Mouse (Mus musculus): ENCODE results near the gene Dnm1. TPM values are rescaled to one million over a fixed set of nuclear protein-coding genes. Genes with fewer than 3 reads are reported as not detected.
"Not testable (repeated sequence)": the region's sequence is repeated elsewhere in the genome, so short reads cannot be mapped to it uniquely, and the experiment has no call there.

Gene Dnm1
- total RNA-seq, 2 experiments from 2014 or later: 14.8 to 20.3 TPM

DNA sequence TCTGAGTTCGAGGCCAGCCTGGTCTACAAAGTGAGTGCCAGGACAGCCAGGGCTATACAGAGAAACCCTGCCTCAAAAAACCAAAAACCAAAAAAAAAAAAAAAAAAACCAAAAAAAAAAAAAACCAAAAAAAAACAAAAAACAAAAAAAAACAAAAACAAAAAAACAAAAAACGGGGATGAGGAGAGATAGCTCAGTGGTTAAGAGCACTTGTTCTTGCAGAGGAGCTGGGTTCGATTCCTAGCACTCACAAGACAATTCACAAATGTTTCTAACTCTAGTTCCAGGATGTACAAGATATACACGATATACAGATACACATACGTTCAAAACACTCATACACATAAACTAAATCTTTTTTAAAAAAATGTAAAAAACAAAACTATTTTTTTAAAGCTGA, 9.1 kb upstream of the Dnm1 start:
- DNase-seq: not testable (repeated sequence)

DNA sequence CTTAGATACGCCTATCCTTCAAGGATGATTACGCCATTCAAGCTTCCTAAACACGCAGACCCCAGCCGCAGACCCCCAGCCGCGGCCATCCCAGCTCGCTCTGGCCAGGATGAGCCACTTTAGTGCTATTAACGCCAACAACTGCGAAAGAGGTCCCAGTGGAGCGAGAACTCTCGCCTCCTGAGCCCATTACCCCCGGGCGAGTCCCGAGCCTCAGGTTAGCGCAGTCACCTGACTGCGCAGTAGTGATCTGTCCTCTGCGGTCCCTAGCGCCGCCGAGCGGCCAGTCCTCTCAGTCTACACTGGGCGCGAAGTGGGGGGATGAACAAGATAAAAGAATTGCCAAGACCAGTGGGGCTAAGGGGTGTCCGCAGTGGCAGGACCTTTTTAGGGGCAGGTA, 8.3 kb upstream of the Dnm1 start:
- peak; percentile 79 to 87 for DNase-seq

DNA sequence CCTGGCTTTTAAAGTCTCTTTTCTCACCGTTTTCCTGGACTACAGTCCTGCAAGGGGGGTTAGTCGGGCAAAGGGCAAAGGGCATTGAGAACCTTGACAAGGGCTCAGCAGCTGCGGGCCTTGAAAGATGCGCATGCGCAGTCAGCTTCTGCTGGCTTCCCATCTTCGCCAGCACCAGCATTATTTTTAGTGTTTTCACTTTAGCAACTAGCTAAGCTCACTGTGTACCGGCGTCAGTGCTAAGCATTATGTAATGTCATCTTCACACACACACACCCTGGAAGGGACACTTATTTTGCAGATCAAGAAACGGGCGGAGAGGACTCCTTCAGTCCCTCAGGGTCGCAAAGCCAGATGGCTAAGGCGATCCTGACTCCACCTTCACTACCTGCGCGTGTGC, 7.6 kb upstream of the Dnm1 start:
- DNase-seq: peak; percentile 84 to 89

DNA sequence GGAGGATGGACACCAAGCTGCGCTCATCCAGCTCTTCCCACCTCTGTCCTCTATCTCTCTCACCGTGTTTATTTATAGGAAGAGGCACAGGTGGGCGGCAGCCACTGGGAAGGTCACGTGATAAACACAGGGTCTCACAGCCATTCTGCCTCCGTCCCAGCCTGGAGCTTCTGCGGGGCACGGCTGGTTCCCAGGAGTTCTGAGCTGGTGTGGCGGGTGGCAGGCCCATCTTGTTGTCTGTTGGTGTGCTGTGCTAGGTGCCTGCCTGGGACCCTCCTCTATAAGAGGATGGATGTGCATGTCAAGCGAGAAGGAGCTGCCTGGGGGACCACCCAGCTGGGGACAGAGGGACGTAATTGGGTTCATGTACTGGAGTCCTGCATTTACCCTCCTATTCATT, 5.2 kb upstream of the Dnm1 start:
- DNase-seq: no peak

GRCm38 (mm10) chr2:32357710-32358109, 4.6 kb upstream of the Dnm1 start:
- no peak for DNase-seq

DNA sequence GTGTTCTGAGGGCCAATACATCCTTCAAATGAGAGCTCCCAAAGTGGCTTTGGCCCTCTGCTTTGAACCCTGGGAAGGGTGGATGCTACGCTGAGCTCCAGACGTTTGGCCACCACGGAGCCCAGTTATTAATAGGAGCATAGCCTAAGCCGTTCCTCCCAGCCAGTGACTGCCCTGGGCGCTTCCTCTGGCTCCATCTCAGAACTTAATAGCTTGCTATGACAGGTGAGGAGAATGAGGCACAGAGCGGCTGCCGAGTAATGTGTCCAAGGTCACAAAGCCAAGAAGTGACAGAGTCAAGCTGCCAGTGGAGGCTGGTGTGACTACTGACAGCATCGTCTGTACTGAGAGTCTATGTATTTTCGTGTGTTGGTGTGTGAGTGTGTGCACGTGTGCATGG, 3.1 kb upstream of the Dnm1 start:
- DNase-seq: no peak

DNA sequence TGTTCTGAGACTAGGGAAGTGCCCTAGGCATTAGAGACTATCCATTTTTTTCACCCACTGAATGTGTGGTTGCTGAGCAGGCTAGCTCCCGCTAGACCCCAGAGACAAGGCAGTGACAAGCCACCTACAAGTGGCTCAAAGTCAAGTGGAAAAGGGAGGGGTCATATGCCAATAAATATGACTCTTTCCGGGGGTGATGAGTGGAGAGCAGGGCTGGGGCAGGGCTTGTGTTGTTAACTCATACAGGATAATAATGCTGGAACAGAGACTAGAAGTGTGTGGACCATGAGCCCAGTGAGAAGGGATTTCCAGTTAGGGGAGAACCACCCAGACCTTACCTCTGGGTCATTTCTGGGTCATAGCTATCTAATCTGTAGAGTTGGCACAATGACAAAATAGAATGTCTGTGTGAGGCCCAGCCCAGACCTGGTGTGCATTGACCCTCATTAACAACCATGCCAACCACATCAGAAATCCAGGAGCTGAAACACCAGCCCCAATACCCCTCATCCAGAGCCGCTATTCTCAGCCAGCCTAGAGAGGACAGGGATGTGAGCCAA, 1.3 kb upstream of the Dnm1 start:
- no peak for DNase-seq

DNA sequence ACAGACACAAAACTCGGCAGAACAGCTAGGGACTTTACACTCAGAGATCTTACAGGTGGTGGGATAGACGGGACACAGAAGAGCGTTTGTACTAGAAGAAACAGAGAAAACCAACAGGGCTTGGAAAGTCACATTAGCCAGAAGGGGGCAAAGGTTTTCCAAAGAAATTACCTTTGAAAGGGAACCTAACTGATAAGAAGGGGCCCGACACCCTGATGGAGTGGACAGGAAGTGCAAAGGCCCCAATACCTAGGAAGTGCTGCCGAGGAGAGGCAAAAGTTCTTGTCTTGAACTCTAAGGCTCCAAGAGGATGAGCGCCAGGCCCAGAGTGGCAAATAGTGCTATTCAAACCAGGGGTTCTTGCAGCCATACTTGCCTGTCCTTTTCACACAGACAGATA, 698 bp upstream of the Dnm1 start:
- no peak for DNase-seq

GRCm38 (mm10) chr2:32352151-32353006, 759 bp downstream of the Dnm1 start, which contains the start of gene Ciz1:
Ciz1 (plus strand) TSS chr2:32352327.
- peak; percentile 34 to 45 for DNase-seq

GRCm38 (mm10) chr2:32351471-32351961, 1.6 kb downstream of the Dnm1 start:
- DNase-seq: no peak

DNA sequence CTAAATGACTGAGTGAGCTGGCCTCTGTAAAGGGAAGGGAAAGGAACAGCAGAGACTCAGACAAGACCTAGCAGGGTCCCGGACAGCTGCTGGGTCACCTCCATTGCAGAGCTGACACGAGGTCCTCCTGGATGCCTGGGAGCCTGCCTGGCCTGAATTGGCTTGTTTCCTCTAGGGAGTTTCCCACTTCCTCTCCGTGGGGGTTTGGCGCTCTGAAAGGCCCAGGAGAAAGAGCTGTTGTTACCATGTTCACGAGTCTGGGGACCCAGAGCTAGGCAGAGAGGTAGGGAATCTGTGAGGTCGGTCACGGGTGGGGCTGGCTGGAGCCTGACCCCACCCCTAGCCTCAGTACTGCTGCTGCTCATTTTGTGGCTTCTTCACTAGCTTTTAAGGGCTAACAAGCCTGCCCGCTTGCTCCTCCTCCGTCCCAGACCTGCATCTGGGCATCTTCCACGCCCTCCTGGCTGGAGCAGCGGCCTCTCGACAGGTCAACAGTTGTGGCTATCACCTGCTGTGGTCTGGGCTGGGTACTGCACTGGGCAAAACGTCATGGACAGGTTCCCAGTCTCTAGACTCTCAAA, 2.6 kb downstream of the Dnm1 start:
- DNase-seq: no peak

- no peak for DNase-seq
These were observed 3.4 kb downstream of the Dnm1 start for GRCm38 (mm10) chr2:32349625-32350255.

GRCm38 (mm10) chr2:32348311-32348710, 4.8 kb downstream of the Dnm1 start:
- no peak for DNase-seq

DNA sequence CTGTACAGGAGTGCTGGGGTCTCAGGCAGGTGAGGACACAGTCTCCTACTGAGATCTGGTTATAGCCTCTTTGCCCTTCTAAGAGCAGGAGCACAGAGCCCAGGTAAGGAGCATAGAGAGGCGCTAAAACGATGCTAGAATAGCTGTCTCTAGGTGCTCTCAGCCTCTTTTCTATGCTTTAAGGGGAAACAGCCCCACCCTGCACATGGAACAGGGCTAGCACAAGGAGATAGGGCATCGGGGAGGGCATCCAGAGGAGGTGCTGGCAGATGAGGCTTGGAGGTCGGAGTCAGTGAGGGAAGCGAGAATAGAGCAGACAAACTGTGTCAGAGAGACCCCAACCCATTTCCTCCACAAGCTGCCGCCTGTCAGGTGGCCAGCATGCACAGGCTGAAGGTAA, 6.1 kb downstream of the Dnm1 start:
- no peak for DNase-seq

DNA sequence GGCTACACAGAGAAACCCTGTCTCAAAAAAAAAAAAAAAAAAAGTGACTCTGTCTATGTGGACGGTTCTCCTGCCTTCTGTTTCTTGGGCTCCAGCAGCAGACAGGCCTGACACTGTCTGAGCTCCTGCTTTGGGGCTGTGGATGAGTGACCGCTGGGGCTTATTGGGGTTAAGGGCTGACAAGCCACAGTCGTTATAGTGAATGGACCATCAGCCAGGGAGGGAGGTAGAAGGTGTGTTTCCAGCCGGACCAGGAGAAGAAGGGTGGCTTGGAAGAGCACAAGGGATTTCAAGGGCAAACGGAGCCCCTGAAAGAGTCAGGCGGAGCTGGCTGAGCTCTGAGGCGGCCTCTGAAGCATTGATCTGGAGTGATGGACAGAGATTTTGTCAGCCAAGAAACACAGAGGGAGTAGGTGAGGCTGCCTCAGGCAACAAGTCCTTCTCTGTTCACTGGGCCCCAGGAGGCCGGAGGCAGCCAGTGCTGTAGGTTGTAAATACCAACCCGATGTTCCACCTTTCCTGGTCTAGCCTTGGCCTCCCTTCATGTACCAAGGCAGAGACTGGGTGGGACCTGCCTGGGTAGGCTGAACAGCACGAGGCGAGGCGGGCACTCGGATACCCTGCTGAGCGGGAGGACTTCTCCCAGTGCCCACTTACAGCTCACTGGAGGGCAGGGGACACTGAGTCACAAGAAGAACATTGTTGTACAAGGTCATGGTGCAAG, 8.4 kb downstream of the Dnm1 start:
- DNase-seq: no peak

GRCm38 (mm10) chr2:32344056-32344455, 9.1 kb downstream of the Dnm1 start:
- no peak for DNase-seq

GRCm38 (mm10) chr2:32343351-32343671, 9.8 kb downstream of the Dnm1 start:
- no peak for DNase-seq

DNA sequence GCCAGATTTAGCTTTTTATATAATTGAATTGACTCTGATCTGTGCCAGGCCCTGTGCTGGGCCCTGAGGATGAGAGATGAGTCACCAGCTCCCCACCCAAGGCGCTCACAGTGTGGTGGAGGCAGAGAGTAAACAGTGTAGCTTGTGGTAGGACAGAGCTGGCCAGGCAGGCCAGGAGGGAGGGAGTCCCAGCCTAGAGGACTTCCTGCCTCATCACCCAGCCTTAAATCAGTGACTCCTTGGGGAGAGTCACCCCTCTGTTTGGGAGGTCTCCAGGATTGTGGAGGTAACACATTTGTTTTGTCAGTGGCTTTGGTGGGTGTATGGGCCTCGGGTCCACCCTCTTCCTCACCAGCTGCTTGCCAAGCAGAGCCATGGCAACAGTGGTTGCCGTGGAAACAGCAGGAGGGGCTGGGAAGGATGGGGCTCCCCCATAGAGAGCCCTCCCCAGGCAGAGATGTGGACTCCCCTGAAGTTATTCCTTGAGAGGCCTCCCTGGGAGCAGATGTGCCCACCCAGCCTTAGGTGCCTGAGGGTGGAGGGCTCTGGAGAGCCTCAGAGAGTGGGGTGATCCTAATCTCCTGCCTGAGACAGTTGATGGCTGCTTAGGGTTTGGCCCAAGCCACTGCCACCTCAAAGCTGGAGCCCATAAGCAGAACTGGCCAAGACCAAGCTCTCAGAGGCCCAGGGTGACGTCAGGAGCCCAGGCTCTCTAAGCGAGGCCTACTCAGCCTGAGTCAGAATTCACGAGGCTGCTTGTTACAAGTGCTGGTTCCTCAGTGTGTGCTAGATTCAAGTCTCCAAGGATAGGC, 10.4 kb downstream of the Dnm1 start:
- DNase-seq: peak; percentile 34 to 36

GRCm38 (mm10) chr2:32342039-32342438, 11.1 kb downstream of the Dnm1 start:
- DNase-seq: no peak

DNA sequence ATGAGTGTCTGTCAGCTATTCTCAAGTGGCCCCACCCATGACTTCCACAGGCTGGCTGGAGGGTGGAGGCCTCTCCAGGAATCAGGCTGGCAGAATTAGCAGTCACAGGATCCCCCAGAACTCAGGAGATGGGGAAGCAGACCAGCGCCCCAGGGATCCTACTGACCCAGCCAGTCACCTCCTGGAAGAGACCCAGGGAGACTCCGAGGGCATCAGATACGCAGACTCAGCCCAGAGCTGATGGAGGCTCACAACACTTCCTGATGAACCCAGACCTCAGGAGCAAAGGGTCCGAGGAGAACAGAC, 11.6 kb downstream of the Dnm1 start:
- no peak for DNase-seq

GRCm38 (mm10) chr2:32340836-32341633, 12.1 kb downstream of the Dnm1 start:
- DNase-seq: no peak
